Mouse (Mus musculus) limb, embryonic 10.5 days (tissue): ENCODE measurements at regions not wholly inside any gene's neighbourhood (a gene's known extent, or its start where the extent isn't known, plus 50 kb on each side); places are given as distances from the start of the nearest gene placed in this dataset.
"Not testable (repeated sequence)": the region's sequence is repeated elsewhere in the genome, so short reads cannot be mapped to it uniquely, and the experiment has no call there.

Experiments used
- DNase-seq: peaks from one replicate; pipeline ENCODE4 v3.0.0-alpha.2; 2017; ENCODE audit warnings: low spot score
- H3K27ac ChIP-seq: fragments of 300-500 bp; sonication (generic); 2 replicates; pipeline ENCODE4 v1.5.1; 2016; ENCODE audit warnings: mild to moderate bottlenecking
- H3K27me3 ChIP-seq: fragments of 300-500 bp; sonication (generic); 2 replicates; pipeline ENCODE4 v1.6.1; 2016; ENCODE audit warnings: low read depth, mild to moderate bottlenecking; ENCODE audit not compliant: poor library complexity, severe bottlenecking
- H3K36me3 ChIP-seq: fragments of 300-500 bp; sonication (generic); 2 replicates; pipeline ENCODE4 v1.6.1; 2016; ENCODE audit warnings: mild to moderate bottlenecking, moderate library complexity
- H3K4me1 ChIP-seq: fragments of 300-500 bp; sonication (generic); 2 replicates; pipeline ENCODE4 v1.6.1; 2016
- H3K4me3 ChIP-seq: fragments of 300-500 bp; sonication (generic); 2 replicates; pipeline ENCODE4 v1.5.1; 2016; ENCODE audit warnings: mild to moderate bottlenecking, moderate library complexity
- H3K9me3 ChIP-seq: fragments of 300-500 bp; sonication (generic); replicated peaks from 2 replicates; pipeline ENCODE4 v1.6.1; 2016; ENCODE audit warnings: mild to moderate bottlenecking
- WGBS: fragments of 180-500 bp; shearing (Covaris S2); methylation state at CpG from one replicate; pipeline ENCODE4 v1.1.7; 2016; 5-methylcytosine and 5-hydroxymethylcytosine counted together

GRCm38 (mm10) chr8:19976461-19976860 is 73.3 kb downstream of the Gm31371 start:
- not testable (repeated sequence) for H3K4me3 ChIP-seq, H3K4me1 ChIP-seq, H3K9me3 ChIP-seq, DNase-seq, H3K36me3 ChIP-seq, H3K27me3 ChIP-seq, H3K27ac ChIP-seq

- H3K9me3 ChIP-seq = no peaks in the 10 kb centered on the region
- H3K4me1 ChIP-seq = peaks cover 6% of the 10 kb centered on the region; the same call in 1 of the 2 replicates
- 8% methylated on average over 42 of the region's 42 CpGs for WGBS
- H3K36me3 ChIP-seq = peaks cover 21% of the 10 kb centered on the region
- peak overlapping the region; percentile 85 for H3K27ac ChIP-seq
- no peaks in the 10 kb centered on the region for H3K27me3 ChIP-seq
- H3K4me3 ChIP-seq = peak overlapping the region; percentile 57
- DNase-seq = peak; percentile 83
These were observed 76.5 kb downstream of the Gm31371 start for GRCm38 (mm10) chr8:19979536-19980345.

- H3K27ac ChIP-seq = peak overlapping the region; percentile 85
- WGBS = 23% methylated on average over 26 of the region's 26 CpGs
- H3K36me3 ChIP-seq = peaks cover 21% of the 10 kb centered on the region
- H3K9me3 ChIP-seq, H3K4me1 ChIP-seq, H3K27me3 ChIP-seq, DNase-seq: not testable (repeated sequence)
- H3K4me3 ChIP-seq = peak overlapping the region; percentile 57
These were observed 77.1 kb downstream of the Gm31371 start for GRCm38 (mm10) chr8:19980346-19980726.

- H3K9me3 ChIP-seq, DNase-seq, H3K36me3 ChIP-seq, H3K4me3 ChIP-seq, H3K27me3 ChIP-seq, H3K4me1 ChIP-seq, H3K27ac ChIP-seq: not testable (repeated sequence)
- 87% methylated on average over 3 of the region's 3 CpGs for WGBS
These were observed 104.9 kb downstream of the Gm31371 start for GRCm38 (mm10) chr8:20008106-20008505.

- not testable (repeated sequence) for H3K27me3 ChIP-seq, DNase-seq, H3K27ac ChIP-seq, H3K9me3 ChIP-seq, H3K4me1 ChIP-seq, H3K4me3 ChIP-seq
- H3K36me3 ChIP-seq = peaks cover 19% of the 10 kb centered on the region
- WGBS = 72% methylated on average over 8 of the region's 8 CpGs
These were observed 107.8 kb downstream of the Gm31371 start for GRCm38 (mm10) chr8:20010947-20011346.

GRCm38 (mm10) chr8:20013278-20013677 is 110.1 kb downstream of the Gm31371 start:
- not testable (repeated sequence) for H3K4me3 ChIP-seq, H3K9me3 ChIP-seq, H3K27me3 ChIP-seq, H3K4me1 ChIP-seq, H3K27ac ChIP-seq, DNase-seq
- H3K36me3 ChIP-seq = peaks cover 22% of the 10 kb centered on the region
- 80% methylated on average over 7 of the region's 7 CpGs for WGBS

GRCm38 (mm10) chr8:20014451-20015130 is 111.4 kb downstream of the Gm31371 start:
- 88% methylated on average over 5 of the region's 5 CpGs for WGBS
- not testable (repeated sequence) for H3K4me3 ChIP-seq, H3K27me3 ChIP-seq, DNase-seq, H3K4me1 ChIP-seq, H3K27ac ChIP-seq, H3K9me3 ChIP-seq
- peaks cover 22% of the 10 kb centered on the region for H3K36me3 ChIP-seq

- H3K4me1 ChIP-seq, DNase-seq, H3K27me3 ChIP-seq, H3K4me3 ChIP-seq, H3K9me3 ChIP-seq, H3K27ac ChIP-seq: not testable (repeated sequence)
- WGBS = 95% methylated on average over 6 of the region's 6 CpGs
- H3K36me3 ChIP-seq = peaks cover 22% of the 10 kb centered on the region
These were observed 112.4 kb downstream of the Gm31371 start for GRCm38 (mm10) chr8:20015411-20016081.

- peaks cover 22% of the 10 kb centered on the region for H3K36me3 ChIP-seq
- H3K4me1 ChIP-seq, H3K9me3 ChIP-seq, DNase-seq, H3K4me3 ChIP-seq, H3K27ac ChIP-seq, H3K27me3 ChIP-seq: not testable (repeated sequence)
- WGBS = 85% methylated on average over 17 of the region's 17 CpGs
These were observed 113.1 kb downstream of the Gm31371 start for GRCm38 (mm10) chr8:20016082-20016840.

GRCm38 (mm10) chr8:20025521-20025920 is 122.3 kb downstream of the Gm31371 start:
- H3K9me3 ChIP-seq, H3K27me3 ChIP-seq, H3K4me3 ChIP-seq, H3K4me1 ChIP-seq, DNase-seq, H3K27ac ChIP-seq, H3K36me3 ChIP-seq: not testable (repeated sequence)
- 57% methylated on average over 1 of the region's 2 CpGs for WGBS

- not testable (repeated sequence) for H3K27me3 ChIP-seq, H3K36me3 ChIP-seq, H3K4me3 ChIP-seq, H3K27ac ChIP-seq, H3K9me3 ChIP-seq, H3K4me1 ChIP-seq, DNase-seq
- 78% methylated on average over 2 of the region's 2 CpGs for WGBS
These were observed 124.8 kb downstream of the Gm31371 start for GRCm38 (mm10) chr8:20027956-20028355.

- not testable (repeated sequence) for H3K4me3 ChIP-seq, H3K36me3 ChIP-seq, H3K4me1 ChIP-seq, H3K9me3 ChIP-seq, DNase-seq, H3K27ac ChIP-seq, H3K27me3 ChIP-seq
- 94% methylated on average over 2 of the region's 2 CpGs for WGBS
These were observed 126.9 kb downstream of the Gm31371 start for GRCm38 (mm10) chr8:20030131-20030530.

- DNase-seq, H3K9me3 ChIP-seq, H3K4me1 ChIP-seq, H3K36me3 ChIP-seq, H3K27ac ChIP-seq, H3K27me3 ChIP-seq, H3K4me3 ChIP-seq: not testable (repeated sequence)
- WGBS = 82% methylated on average over 2 of the region's 3 CpGs
These were observed 154.4 kb downstream of the Gm31371 start for GRCm38 (mm10) chr8:20057626-20058025.
